Mouse (Mus musculus) cerebellum, postnatal 10 days (tissue): ENCODE measurements around the gene Rasal1.

Experiments
- DNase-seq, 2 experiments: peaks; one replicate each; pipeline ENCODE4 v3.0.0; 2021; ENCODE audit warnings: mixed read lengths in 2 of 2

Gene Rasal1

DNA sequence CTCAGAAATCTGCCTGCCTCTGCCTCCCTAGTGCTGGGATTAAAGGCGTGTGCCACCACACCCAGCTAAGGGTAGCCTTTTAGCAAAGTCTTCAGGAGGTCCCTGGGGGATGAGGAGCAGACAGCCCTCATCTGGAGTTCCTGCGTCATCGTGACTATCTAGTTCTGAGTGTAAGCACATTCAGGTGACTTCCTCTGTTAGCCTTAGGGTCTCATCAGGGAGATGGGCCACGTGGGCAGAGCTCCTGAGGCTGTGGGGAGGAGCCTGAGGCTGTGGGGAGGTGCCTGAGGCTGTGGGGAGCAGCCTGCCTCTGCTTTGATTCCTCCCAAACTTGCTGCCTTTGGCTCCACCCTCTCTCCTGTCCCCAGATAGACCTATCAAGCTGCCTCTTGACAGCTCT is 48.3 kb downstream of the Rasal1 start:
- no peak for DNase-seq

DNA sequence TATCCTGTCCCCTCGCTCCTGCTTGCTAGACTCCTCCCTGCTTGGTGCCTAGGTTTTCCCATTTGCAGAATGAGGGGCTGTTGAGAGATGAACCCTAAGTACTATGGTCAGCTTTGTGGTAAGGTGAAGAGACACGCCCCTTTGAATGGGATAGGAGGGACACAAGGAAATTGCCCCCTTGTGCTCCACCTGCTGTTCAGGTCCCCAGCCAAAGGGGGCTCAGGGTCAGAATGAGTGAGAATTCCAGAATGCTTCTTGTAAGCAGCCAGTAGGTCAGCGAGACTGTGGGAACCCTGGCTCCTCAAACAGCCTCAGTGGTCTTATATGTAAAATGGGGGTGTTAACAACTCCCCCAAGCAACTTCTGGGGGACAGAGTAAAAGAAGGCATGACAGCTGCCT is 49.6 kb downstream of the Rasal1 start:
- DNase-seq: no peak

DNA sequence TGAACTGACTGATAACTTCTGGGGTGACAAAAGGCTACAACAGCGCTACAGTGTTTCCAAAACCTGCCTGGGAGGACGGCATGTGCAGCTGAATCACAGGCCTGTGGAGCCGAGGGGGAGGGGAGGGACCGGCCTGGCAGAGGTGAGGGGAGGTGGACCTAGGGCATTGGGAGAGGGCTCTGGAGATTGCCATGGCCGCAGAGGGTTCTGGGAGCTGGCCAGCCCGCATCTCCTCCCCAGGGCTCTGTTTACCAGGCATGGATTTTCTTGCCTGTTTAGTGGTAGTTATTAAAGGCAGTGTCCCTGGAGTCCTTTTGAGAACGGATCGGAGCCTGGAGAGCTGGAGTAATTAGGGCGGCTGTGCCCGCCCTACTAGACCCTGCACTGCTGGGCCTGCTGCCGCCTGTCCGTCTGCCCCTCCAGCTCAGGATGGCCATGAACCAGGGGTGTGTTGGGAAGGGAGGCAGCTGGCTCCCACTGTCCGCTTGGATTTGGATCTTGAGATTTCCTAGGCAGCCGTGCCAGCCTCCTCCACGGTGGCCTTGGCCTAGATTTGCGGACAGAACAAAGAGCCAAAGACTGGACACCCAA is 50.3 kb downstream of the Rasal1 start:
- peak; percentile 83 to 87 for DNase-seq

DNA sequence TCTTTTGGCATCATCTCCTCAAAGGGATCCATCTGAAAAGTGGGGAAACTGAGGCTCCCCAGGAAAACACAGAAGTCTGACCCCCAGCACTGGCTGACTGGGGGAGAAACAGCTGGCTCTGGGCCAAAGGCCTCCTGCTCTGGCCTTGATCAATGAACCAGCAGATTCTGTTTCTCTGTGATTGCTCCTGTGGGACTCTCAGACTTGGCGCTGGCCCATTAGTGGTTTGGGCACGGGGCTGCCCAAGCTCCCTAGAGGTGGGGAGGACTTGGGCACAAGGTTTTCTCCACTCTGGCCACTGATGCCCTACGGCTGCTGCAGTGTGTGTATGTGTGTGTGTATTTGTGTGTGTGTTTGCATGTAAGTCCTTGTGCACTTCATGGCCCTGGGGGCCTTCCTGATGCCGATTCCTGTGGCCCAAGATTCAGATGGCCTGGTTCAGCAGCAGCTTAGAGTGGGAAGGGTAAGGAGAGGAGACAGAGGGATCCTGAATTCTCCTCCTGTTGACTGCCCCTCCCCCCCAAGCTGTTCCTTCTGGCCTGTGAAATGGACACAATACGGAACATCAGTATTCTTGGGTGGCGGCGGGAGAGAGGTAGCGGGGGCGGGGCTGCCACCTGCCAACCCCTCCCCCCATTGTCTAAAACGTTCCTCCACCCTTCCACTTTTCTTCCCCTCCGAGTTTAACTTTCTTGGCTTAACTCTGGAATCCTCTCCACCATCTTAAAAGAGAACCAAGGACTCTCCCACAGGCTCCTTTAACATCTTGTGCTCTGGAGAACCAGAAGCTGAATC is 52.6 kb downstream of the Rasal1 start:
- peak; percentile 67 to 74 for DNase-seq

DNA sequence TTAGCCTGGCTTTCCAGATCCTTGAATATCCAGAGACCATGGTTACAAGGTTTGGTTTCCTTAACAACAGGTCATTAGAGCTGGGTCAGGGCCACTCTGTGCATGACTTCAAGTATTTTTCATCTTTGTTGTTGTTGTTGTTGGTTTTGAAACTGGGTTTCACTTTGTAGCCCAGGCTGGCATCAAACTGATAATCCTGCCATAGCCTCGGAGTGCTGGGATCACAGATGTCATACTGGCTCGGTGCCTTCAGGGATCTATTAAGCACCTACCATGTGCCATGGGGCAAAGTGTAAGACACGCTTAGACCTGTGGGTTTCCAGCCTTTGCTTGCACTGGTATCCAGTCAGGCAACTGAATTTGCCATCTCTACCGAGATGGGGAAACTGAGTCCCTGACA is 53.8 kb downstream of the Rasal1 start:
- DNase-seq: peak; percentile 72 to 79

DNA sequence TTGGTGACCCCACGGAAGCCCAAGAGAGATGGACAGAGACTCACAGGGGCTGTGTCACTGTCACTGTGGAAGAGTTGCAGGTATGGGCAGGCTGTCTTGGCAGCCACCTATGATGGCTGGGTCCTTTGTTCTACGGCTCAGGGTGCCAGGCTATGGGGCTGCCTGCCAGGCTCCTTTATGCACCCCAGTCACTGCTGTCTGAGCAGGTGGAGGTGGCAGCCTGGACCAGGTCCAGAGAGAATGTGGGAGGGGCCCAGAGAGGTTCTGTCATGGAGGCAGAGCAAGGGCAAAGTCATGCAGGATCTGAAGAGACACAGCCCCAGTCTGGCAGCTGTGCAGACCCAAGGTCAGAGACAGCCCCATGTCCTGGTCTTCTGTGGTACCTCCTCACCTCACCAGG is 54.4 kb downstream of the Rasal1 start:
- peak; percentile 79 to 83 for DNase-seq

DNA sequence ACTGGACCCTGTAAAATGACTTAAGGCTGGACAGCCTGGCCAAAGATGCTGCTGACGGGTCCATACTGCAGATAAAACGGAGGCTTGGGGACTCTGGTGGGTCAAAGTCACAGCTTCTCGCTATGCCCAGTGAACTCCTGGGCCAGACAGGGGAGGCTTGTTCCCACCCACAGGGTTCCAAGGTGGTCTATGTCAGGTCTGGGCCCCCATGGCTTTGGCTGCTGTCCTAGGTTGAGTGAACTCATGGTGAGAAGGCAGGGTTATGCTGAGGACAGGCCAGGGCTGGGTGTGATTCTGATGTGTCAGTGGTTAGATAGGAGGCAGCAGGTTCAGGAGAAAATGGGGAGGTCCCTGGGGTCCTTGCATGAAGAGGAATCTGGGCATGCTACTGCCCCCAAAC is 55.0 kb downstream of the Rasal1 start:
- no peak for DNase-seq

DNA sequence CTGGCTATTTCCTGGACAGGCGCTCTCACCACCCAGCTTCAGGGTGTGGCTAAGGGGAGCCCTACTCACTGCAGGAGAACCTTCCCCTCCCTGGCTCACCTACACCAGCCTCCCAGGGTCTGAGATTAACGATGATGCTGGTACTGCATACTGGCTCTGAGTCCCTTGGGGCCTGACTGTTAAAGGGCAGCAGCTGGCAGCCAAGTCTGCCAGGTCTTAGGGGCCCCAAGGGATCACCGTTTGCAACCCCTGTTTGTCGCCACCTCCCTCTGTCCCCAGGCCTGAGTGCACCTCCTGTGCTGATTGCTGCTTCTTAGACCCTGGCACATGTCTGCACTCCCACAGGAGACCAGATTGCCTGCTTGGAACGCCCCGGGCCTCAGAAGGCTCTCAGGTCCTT is 55.8 kb downstream of the Rasal1 start:
- DNase-seq: no peak

DNA sequence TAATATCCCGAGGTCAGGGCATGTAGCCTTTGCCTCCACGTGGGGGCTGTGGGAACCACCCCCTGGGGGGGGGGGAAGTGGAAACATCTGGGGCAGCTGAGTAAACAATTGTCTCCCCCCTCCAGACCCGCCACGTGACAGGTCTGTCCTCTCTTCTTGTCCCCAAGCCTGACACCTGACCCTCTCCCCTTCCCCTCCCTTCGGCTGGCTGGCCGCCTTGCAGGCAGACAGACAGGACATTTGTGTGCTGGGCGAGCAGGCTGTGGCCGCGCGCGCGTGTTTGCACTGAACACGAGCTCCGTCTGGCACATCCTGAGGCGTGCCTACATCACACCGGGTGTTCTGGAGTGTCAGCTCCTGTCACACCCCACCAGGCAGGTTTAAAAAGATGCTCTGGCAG is 57.9 kb downstream of the Rasal1 start:
- DNase-seq: peak; percentile 69 to 81

DNA sequence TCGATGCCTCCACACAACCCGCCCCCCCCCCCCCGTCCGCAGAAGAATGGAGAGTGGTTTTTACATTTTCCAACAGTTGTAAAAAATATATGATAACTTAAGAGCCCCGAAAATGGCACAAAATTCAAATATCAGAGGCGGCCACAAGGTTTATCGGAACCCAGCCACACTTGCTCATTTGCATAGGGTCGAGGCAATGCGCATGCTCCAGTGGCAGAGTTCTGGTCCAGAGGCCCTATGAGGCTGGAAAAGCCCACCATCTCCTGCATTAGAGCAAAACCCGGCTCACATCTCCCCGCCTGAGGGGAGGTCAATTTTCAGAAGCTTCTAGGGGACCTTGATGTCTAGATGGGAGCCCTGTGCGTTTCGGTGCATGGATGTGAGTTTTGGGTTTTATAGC is 58.4 kb downstream of the Rasal1 start:
- DNase-seq: no peak

DNA sequence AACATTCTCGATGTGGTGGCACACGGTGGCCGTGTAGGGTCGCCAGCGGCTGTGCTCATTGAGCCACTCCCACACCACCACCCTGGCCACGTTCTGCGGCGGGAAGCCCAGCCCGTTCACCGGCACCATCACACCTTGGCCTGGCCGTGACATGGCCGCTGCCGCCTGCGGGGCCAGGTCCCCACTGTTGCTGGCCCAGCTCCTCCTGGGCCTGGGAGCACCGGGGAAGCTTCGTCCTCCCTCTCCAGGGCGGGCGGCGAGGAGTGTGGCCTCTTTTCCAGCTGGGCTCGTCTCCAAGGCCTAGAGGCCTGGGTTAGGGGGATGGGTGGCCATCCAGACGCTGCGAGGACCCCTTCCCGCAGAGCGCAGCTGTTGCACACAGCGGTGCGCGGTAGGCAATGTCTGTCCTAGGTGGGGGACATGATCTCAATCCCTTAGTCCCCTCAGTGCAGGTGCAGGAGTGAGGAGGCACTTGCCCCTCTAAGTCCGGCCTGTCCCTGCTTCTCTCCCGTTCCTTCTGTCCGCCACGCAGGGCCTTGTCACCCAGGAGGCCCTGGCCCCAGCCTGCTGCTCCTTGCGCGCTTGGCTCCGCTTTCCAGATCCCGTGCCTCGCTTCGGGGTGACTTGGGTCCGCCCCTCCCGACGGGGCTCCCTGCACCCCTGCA is 61.7 kb downstream of the Rasal1 start:
- DNase-seq: peak; percentile 80 to 82

DNA sequence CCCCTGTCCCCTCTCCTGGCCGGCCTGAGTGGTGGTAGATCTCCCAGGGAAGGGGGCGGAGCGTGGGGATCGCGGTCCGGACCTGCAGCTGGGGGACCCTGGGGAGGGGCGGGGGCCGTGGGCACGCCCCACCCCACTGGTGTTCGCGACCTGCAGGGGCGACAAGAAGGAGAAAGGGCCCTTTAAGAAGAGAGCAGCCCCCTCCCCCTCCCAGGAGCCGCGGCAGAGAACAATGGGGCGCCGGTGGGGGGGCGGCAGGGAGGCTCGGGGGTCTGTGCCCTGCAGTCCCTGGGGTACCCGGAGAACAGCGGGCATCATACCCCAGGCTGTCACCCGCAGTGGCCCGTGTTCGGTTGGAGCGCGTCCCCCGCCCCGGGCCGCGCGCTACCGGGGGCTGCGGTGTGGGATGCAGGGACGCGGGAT is 62.2 kb downstream of the Rasal1 start:
- peak; percentile 77 to 78 for DNase-seq

DNA sequence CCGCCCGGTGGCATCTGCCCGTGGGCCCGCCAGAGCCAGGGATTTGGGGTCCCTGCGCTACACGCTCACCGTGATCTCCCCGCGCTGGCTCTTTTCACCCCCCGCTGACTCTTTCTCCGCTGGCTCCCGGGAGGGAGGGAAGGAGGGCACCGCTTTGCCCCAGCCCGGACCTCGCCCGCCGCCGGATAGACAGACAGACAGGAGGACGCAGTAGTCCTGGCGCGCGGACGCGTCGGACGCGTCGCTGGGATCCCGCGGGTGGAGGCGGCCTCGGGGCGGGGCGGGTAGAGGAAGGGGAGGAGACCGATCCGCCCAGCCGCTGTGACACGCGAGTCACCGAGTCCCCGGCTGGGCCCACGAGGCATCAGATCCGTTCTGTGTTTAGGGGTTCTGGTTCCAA is 62.8 kb downstream of the Rasal1 start:
- DNase-seq: peak; percentile 89

DNA sequence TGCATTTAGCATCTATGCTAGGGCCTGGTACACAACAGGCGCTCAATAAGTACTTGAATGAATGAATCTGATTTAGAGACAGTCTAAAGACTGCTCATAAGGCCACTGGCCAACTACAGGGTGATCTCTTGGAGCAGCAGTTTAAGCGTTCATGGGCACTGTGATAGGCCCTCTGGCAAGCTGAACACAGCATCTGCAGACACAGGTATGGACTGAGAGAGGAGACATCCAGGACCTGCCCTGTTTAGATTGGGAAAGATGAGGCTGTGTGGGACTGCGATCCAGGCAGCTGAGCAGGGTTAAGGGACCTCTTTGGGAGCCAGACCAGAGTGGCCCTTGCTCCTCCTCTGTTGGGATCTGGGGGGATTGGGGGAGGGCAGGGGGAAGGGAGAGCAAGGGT is 63.2 kb downstream of the Rasal1 start, which contains the start of gene Dtx1:
TSS of gene Dtx1 (minus strand) at position 101 of the 400 bp plus-strand sequence.
- no peak for DNase-seq

DNA sequence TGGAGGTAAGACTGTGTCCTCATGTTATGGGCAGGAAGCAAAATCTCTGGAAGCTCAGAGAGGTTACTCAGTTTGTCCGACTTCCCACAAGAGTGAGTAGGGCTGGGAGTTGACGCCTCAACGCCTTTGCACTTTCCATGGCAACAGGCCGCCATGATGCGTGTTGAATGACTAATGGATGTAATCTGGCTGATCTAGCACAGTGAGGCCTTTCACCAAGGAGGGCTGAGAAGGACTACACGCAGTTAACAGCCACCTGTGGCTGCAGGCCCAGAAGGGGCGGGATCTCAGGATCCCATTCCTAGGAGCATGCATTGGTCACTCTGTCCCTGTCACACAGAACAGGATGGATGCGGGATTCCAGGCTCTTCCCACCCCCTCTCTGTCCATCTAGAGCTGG is 64.1 kb downstream of the Rasal1 start:
- DNase-seq: no peak

DNA sequence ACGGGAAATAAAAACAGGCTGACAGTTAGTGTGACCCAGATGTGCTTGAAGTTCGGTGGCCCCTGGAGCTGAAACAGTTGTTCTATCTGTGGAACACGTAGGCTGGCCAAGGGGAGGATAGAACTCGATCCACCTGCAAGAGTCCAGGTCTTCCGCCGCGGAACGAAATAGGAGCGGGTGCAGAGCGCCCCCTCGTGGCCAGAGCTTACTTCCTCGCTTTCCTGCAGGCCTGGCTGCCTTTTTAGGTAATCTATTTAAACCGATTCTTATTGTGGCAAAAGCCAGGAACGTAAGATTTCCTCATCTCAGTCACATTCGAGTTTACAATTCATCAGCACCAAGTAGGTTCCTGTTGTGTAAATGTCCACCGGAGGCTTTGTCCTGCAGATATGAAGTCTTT is 65.7 kb downstream of the Rasal1 start:
- DNase-seq: peak; percentile 94 to 97

DNA sequence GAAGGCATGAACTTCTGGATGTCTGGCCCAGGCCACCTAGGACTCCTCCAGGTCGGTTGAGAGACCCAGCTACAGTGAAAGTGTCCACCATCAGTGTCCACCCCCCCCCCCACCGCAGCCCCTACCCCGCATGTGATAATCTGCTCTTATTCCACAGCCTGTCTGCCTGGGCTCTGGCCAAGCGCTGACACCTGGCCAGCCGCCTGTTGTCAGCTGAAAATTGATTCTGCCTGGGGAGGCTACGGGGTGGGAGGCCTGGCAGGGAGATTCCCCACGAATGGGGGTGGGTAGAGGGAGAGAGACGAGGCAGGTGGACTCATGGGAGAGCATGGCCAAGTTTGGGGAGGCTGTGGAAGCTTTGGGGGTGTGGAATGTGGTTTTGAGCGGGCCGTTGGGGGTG is 68.5 kb downstream of the Rasal1 start:
- DNase-seq: peak; percentile 76 to 81

DNA sequence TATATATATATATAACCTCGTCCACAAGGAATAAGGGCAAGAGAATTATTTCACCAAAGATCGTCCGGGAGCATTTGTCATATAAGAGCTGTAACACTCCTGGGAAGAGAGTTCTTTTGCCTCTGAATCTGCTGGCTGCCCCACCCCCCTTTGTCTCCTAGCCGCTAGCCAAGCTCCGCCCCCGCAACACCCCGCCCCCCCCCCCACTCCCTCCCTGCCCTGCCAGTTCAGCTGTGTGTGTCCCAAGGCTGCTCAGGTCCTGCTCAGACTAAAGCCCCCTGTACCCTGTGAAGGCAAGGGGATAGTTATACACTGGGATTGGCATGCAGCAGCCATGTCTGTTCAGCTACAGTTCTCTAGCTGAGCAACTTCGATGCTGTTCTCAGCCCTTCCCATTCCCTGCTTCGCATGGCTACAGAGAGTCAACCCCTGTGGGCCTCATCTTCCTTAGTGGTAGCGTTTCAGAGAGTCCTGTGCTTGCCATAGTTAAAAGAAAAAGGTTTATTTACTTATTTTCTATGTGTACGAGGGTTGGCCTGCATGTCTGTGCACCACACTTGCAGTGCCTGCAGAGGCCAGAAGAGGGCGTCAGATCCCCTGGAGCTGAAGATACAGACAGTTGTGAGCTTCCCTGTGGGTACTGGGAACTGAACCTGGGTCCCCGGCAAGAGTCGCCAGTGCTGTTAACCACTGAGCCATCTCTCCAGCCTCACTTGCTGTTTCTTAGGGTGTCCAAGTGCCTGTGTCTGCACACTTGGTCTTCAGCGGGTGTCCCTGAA is 70.2 kb downstream of the Rasal1 start:
- DNase-seq: no peak

DNA sequence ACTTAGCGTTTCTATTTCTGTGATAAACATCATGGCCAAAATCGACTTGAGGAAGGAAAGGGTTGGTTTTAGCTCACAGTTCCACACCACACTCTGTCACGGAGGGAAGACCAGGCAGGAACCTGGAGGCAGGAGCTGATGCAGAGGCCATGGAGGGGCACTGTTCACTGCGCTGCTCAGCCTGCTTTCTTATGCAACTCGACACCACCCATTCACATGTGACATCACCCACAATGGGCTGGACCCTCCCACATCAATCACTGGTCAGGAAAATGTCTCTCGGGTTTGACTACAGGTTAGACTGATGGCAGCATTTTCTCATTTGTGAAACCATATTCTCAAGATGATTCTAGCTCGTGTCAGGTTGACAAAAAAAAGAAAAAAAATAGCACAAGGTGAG is 72.4 kb downstream of the Rasal1 start:
- DNase-seq: no peak

DNA sequence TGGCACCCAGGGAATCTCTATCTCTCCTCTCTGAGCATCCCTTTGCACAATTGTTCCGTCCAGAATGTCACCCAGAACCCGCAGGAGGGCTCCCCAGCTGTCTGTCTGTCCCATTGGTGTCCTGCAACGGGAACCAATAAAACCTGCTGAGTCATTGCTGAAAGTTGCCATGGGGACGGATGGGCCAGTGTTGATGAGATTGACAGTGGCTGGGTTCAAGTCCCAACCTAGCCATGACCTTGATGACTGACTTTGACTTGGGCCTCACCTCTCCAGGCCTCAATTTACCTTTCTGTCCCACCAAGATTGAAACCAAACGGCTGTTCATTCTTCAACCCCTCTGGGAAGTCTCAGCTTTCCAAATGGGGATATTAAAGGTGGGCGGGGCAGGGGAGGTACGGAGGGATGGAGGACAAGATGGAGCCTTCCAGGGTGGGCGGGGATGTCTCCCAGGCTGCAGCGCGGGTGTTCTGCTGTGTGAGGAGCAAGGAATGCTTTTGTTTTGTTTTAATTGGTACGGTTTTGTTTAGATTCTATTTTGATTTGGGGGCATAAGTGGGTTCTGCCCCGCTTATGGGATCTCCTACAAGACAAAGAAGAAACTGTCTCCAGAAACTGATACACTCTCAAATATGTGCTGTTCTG is 77.3 kb downstream of the Rasal1 start:
- DNase-seq: no peak
